Mouse (Mus musculus): Measurements from ENCODE around the gene Atp6v0e.

GRCm38 (mm10) chr17:26688795-26689735, 26.0 kb downstream of the Atp6v0e start:
- TF ChIP-seq GATA1 (IDR thresholded peaks at IDR 0.05; ENCODE audit: borderline replicate concordance, low read length) (no peak), FLI1 (IDR thresholded peaks at IDR 0.05; ENCODE audit: low read length) (no peak)
